Mouse (Mus musculus) E14TG2a.4 (cell line): ENCODE data around the gene Acsf3.

Experiments used
- CTCF ChIP-seq: conservative IDR thresholded peaks from 2 replicates; pipeline ENCODE4 v1.5.1; 2014; ENCODE audit warnings: low read length
- NANOG ChIP-seq: IDR thresholded peaks from 2 replicates; pipeline ENCODE4 v1.6.1; 2014; ENCODE audit warnings: borderline replicate concordance, low read length, mixed read lengths
- POU5F1 ChIP-seq: IDR thresholded peaks from 2 replicates; pipeline ENCODE4 v1.6.1; 2014; ENCODE audit warnings: low read length, borderline replicate concordance

- TF ChIP-seq CTCF (no peak), NANOG (no peak), POU5F1 (no peak)
Observed at GRCm38 (mm10) chr8:122769251-122770058, 5.8 kb upstream of the Acsf3 start.
